Mouse (Mus musculus): ENCODE measurements at regions not wholly inside any gene's neighbourhood (a gene's known extent, or its start where the extent isn't known, plus 50 kb on each side); places are given as distances from the start of the nearest gene placed in this dataset.

DNA sequence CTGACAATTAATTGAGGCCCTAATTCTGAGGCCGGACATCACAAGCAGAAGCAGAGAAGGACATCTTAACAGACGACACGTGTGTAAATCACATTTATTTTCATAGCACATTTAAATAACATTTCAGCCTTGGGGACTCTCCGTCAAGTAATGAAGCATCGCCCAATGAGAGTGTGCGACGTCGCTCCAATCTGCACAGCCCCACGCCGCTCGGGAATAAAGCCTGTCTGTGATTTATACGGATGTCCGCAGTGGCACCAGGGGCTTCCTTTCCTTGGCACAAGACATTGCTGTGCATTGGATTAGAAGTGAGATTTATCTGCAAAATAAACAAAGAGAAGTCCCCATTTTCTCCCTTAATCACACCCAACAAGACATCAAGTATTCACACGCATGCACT, 231.6 kb upstream of the Nfe2l3 start:
- TF ChIP-seq CTCF (IDR thresholded peaks at IDR 0.05; ENCODE audit: low read depth, low read length), result no peak
- no peaks in the 10 kb centered on the region for H3K4me1 ChIP-seq (ENCODE audit: control insufficient read depth, insufficient read depth, low read length)
- no peak overlapping the region for H3K27ac ChIP-seq (ENCODE audit: insufficient read depth, low read depth, low read length)
- H3K4me3 ChIP-seq (ENCODE audit: insufficient read depth, low read length), result no peak overlapping the region

DNA sequence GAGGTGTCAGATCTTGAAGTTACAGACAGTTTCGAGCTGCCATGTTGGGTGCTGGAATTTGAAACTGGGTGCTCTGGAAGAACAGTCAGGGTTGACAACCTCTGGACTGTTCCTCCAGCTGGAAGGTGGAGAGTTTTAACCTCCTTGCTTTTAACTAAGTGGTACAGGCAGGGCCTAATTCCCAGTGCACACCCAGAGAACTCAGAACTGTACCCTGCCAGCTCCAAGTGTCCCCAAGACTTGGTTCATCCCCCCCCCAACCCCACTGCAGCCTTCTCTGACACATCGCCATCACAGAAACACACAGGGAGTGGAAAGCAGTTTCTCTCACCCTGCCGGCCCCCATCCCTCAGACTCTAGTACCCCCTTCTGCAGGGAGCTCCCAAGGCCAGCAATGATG, 228.2 kb upstream of the Nfe2l3 start:
- TF ChIP-seq POLR2A (IDR thresholded peaks at IDR 0.05; ENCODE audit: borderline replicate concordance, low read depth, low read length) (no peak), CTCF (IDR thresholded peaks at IDR 0.05; ENCODE audit: low read depth, low read length) (no peak)
- Histone ChIP-seq H3K4me1 (ENCODE audit: control insufficient read depth, insufficient read depth, low read length) (no peaks in the 10 kb centered on the region), H3K4me3 (ENCODE audit: insufficient read depth, low read length) (no peak overlapping the region), H3K27ac (ENCODE audit: insufficient read depth, low read depth, low read length) (no peak overlapping the region)

DNA sequence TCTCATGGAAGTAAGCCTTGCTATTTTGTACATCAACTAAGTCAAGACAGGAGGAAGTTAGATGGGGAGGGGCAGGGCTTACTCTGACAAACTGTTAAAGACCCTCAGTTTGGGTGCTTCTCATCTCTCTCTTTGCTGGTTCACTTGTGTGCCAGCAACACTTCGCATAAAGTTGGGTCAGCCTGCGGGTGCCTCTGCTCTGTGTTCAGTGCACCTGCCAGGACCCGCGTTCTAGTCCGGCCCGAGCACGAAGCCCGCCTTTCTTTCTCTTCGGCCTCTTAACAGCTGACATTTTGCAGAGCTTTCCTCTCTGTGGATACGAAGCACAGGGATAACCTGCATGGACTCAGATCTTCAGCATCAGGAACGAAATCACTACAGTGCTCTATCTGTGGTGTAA, 227.1 kb upstream of the Nfe2l3 start:
- no peak overlapping the region for H3K27ac ChIP-seq (ENCODE audit: insufficient read depth, low read depth, low read length)

DNA sequence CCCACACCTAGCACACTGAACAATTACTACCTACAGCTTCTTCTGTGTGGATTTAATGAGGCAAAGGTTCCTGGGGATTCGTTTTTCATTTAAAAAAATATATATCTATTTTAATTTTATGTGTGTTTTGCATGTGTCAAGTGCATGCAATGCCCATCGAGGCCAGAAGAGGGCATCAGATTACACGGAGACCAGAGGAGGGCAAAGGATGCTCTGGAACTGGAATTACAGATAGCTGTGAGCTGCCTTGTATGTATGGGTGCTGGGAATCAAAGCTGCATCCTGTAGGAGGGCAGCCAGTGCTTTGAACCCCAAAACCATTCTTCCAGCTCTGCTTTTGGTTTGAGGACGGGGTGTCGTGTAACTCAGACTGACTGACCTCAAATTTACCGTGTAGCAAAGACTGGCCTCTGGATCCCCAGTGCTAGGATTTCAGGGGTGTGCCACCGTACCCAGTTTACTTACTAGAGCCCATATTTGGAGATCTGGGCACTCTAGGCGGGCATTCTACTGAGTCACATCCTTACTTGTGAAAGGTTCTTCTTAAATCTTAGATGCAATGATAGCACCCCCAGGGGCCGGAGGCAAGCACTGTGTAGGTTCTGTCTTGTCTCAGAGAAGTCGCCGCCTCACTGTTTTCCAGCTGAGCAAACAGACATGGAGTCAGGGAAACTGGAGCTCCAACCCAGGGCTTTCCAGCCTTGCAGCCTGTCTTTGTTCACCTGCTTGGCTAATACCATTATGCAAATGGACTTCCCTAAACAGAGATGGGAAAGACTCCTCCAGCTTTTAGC, 225.6 kb upstream of the Nfe2l3 start:
- no peak overlapping the region for H3K4me3 ChIP-seq (ENCODE audit: insufficient read depth, low read length)
- no peaks in the 10 kb centered on the region for H3K4me1 ChIP-seq (ENCODE audit: control insufficient read depth, insufficient read depth, low read length)

More for the DNA sequence above, 227.1 kb upstream of the Nfe2l3 start:
- no peaks in the 10 kb centered on the region for H3K4me1 ChIP-seq (ENCODE audit: control insufficient read depth, insufficient read depth, low read length)
- no peak for TF ChIP-seq POLR2A (IDR thresholded peaks at IDR 0.05; ENCODE audit: borderline replicate concordance, low read depth, low read length)
- TF ChIP-seq CTCF (IDR thresholded peaks at IDR 0.05; ENCODE audit: low read depth, low read length), result no peak
- H3K4me3 ChIP-seq (ENCODE audit: insufficient read depth, low read length), result no peak overlapping the region

DNA sequence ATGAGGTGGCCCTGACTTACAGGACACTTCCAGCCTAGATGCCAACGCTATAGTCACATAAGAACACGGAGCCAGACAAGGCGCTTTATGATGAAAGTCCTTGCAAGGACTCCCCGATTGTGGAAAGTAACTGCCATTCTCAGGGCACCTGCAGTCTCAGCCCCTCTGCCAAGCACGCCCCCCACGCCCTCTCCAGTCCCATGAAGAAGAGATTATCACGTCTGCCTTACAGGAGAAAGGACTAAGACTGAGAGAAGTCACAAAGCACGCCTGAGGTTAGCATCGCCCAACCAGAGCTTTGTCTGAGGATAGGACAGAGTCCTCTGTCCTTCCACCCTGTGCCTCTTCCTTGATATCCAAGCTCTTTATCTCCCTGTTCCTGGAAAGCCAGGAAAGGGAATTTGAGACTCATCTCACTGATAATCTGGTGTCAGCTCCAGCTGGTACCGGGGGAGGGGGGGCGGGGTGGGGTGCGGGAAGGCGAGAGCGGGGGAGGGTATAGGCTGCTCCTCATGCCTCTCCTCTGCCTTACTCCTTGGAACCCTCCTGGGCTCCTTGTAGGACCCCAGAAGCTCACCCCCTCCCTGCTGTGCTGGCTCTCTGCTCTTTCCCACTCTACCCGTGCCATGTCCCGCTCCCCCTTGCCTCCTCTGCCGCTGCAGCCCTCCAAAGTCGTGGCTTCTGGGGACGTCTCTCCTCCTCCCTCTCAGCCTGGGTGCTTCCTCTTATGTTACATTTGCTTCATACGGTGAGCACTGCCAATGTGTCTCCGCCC, 224.7 kb upstream of the Nfe2l3 start:
- no peak overlapping the region for H3K4me3 ChIP-seq (ENCODE audit: insufficient read depth, low read length)
- no peaks in the 10 kb centered on the region for H3K4me1 ChIP-seq (ENCODE audit: control insufficient read depth, insufficient read depth, low read length)
- H3K27ac ChIP-seq (ENCODE audit: insufficient read depth, low read depth, low read length), result no peak overlapping the region
- TF ChIP-seq CTCF (IDR thresholded peaks at IDR 0.05; ENCODE audit: low read depth, low read length) (no peak), POLR2A (IDR thresholded peaks at IDR 0.05; ENCODE audit: borderline replicate concordance, low read depth, low read length) (no peak)

More for the DNA sequence above, 225.6 kb upstream of the Nfe2l3 start:
- TF ChIP-seq CTCF (IDR thresholded peaks at IDR 0.05; ENCODE audit: low read depth, low read length) (no peak; the same call in 1 of the 2 replicates), POLR2A (IDR thresholded peaks at IDR 0.05; ENCODE audit: borderline replicate concordance, low read depth, low read length) (no peak)
- H3K27ac ChIP-seq (ENCODE audit: insufficient read depth, low read depth, low read length), result no peak overlapping the region

DNA sequence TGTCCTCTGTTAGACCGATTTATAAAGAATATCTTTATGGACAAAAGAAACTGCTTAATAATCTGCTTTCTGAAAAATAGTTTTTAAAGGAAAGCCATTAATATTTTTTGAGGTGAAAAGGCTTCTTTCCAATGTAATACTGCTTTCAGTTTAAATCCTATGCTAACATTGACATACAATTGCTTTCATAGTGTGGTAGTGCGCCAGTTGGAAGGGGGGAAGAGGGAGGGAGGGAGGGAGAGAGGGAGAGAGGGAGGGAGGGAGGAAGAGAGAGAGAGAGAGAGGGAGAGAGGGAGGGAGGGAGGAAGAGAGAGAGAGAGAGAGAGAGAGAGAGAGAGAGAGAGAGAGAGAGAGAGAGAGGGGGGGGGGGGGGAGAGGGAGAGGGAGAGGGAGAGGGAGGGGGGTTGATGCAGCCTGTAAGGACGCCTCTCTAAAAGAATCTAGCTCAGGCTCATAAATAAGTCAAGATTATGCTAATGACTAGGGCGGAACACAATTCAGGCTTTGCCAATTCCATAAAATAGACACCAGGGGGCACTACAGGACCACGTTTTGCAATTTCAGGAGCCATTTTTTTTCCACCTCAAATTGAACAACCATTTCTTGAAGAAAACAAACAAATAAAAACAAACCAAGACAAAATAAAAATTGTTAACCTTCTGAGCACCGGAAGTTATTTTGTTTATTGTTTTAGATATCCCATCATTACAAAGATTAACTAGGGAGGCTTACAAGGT, 223.6 kb upstream of the Nfe2l3 start:
- Histone ChIP-seq H3K27ac (ENCODE audit: insufficient read depth, low read depth, low read length) (no peak overlapping the region), H3K4me3 (ENCODE audit: insufficient read depth, low read length) (no peak overlapping the region), H3K4me1 (ENCODE audit: control insufficient read depth, insufficient read depth, low read length) (no peaks in the 10 kb centered on the region)
- no peak for TF ChIP-seq CTCF (IDR thresholded peaks at IDR 0.05; ENCODE audit: low read depth, low read length)
- TF ChIP-seq POLR2A (IDR thresholded peaks at IDR 0.05; ENCODE audit: borderline replicate concordance, low read depth, low read length), result no peak

DNA sequence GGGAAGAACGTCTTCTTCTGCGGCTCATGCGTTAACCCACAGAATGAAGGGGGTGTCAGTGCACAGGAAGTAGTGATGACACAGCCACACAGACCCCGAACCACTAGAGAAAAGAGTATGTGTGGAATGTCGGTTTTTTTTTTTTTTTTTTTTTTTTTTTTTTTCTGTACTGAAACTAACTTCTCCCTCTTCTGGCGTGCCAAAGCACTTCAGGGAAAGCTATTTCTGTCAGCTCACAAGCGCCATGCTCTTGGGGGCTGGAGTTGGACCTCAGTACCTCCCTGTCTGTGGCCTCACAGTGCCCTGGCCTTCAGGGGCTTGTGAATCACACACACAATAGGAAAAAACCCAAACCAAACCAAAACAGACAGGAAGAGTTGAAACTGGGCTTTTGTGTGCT, 221.1 kb upstream of the Nfe2l3 start:
- Histone ChIP-seq H3K4me1 (ENCODE audit: control insufficient read depth, insufficient read depth, low read length) (no peaks in the 10 kb centered on the region), H3K27ac (ENCODE audit: insufficient read depth, low read depth, low read length) (no peak overlapping the region), H3K4me3 (ENCODE audit: insufficient read depth, low read length) (no peak overlapping the region)
- TF ChIP-seq POLR2A (IDR thresholded peaks at IDR 0.05; ENCODE audit: borderline replicate concordance, low read depth, low read length) (no peak), CTCF (IDR thresholded peaks at IDR 0.05; ENCODE audit: low read depth, low read length) (no peak)

DNA sequence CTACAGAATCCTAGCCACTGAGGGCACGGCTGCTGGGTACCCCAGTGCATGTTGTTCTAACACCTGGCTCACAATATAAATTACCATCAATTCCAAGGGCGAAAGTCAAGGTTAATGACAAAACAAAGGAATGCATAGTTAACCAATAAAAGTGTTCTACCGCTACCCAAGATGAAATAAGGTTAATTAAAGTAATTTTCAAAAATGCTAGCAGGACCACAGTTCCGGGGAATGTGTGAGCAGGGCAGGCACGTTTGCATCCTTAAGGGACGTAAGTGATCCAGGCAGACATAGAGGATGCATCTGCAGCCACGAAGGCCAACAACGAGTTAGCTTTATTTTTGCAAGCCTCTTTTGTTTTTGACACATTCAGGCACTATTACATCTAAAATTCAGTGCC, 220.3 kb upstream of the Nfe2l3 start:
- H3K27ac ChIP-seq (ENCODE audit: insufficient read depth, low read depth, low read length), result no peak overlapping the region
- H3K4me1 ChIP-seq (ENCODE audit: control insufficient read depth, insufficient read depth, low read length), result no peaks in the 10 kb centered on the region
- no peak overlapping the region for H3K4me3 ChIP-seq (ENCODE audit: insufficient read depth, low read length)
- no peak for TF ChIP-seq POLR2A (IDR thresholded peaks at IDR 0.05; ENCODE audit: borderline replicate concordance, low read depth, low read length)
- TF ChIP-seq CTCF (IDR thresholded peaks at IDR 0.05; ENCODE audit: low read depth, low read length), result no peak

DNA sequence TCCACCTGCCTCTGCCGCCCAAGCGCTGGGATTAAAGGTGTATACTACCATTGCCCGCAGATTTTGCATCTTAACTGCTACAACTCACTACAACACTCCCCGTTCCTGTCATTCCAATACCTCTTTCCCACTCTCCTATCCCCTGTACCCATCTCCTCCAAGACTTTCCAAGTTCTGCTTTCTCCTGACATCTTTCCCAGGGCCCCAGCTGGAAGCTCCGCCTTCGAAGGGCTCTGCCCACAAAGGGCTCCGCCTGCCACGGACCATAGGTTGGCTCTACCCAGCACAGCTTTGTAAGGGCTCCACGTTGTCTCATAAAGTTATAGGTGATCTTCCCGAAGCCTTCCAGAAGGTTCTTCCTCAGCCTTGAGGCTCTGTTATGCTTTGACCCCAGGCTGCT, 217.1 kb upstream of the Nfe2l3 start:
- TF ChIP-seq POLR2A (IDR thresholded peaks at IDR 0.05; ENCODE audit: borderline replicate concordance, low read depth, low read length) (no peak), CTCF (IDR thresholded peaks at IDR 0.05; ENCODE audit: low read depth, low read length) (no peak)
- H3K4me3 ChIP-seq (ENCODE audit: insufficient read depth, low read length), result no peak overlapping the region
- H3K4me1 ChIP-seq (ENCODE audit: control insufficient read depth, insufficient read depth, low read length), result no peaks in the 10 kb centered on the region
- no peak overlapping the region for H3K27ac ChIP-seq (ENCODE audit: insufficient read depth, low read depth, low read length)

DNA sequence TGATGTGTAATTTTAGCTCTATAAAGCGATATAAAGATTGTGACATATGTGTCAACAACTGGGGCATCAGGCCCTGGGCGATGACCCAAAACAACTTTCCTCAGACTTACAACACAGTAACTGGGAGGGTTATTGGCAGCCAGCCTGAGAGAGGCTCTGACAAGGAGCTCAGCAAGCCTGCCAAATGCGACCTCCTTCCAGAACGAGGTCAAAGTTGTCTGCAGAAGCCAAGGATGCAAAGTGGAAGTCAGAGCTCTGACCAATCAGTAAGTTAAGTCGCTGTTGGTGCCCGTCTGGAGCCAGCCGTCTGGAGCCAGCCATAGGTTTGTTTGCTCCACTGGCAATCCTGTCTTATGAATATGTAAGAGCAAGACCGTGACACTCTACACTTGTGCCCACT, 216.0 kb upstream of the Nfe2l3 start:
- H3K27ac ChIP-seq (ENCODE audit: insufficient read depth, low read depth, low read length), result no peak overlapping the region
- no peak overlapping the region for H3K4me3 ChIP-seq (ENCODE audit: insufficient read depth, low read length)
- no peaks in the 10 kb centered on the region for H3K4me1 ChIP-seq (ENCODE audit: control insufficient read depth, insufficient read depth, low read length)
- TF ChIP-seq CTCF (IDR thresholded peaks at IDR 0.05; ENCODE audit: low read depth, low read length) (no peak), POLR2A (IDR thresholded peaks at IDR 0.05; ENCODE audit: borderline replicate concordance, low read depth, low read length) (no peak)

Data from bone marrow macrophage, adult 2 months (primary cell).